Mouse (Mus musculus): ENCODE measurements around the gene Nadk.

DNA sequence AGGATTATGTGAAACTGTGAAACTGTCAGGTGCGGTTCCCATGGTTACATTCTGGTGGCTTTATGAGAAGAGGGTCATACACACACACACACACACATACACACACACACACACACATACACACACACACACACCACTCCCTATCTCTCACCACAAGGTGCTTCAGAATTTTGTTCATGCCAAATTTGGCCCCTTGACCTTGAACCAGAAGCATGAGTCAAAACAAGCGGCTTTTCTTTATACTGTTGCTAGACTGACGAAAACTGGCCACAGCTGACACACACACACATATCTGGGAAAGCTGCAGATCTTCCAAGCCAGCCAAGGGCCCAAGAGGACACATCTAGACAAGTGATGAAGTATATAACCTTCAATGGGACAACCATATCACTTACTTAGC, 33.6 kb downstream of the Nadk start:
- TF ChIP-seq CTCF (conservative IDR thresholded peaks at IDR 0.05; ENCODE audit: insufficient read depth, insufficient read length, low read depth, low read length): no peak
- TF ChIP-seq POLR2A (IDR thresholded peaks at IDR 0.05; ENCODE audit: low read depth, low read length): no peak

Data from kidney, adult 2 months (tissue).